Mouse (Mus musculus) midbrain, embryonic 14.5 days (tissue): ENCODE measurements around the gene Atp6v0c. TPM values are rescaled to one million over a fixed set of nuclear protein-coding genes. Genes with fewer than 3 reads are reported as not detected.
A peak's percentile ranks its signal among the peaks of the same experiment; 100 is the strongest.

Experiments
- ATAC-seq: fragments of 200-750 bp; cut with Nextera tagmentation; 2 replicates; pipeline ENCODE4 v1.8.0; 2017; ENCODE audit warnings: moderate number of reproducible peaks, moderate library complexity; ENCODE audit not compliant: low FRiP score, low TSS enrichment
- DNase-seq: peaks from one replicate; pipeline ENCODE4 v3.0.0-alpha.2; 2015
- H3K27ac ChIP-seq: fragments of 300-500 bp; sonication (generic); replicated peaks from 2 replicates; pipeline ENCODE4 v1.5.1; 2014; ENCODE audit warnings: mild to moderate bottlenecking, low read depth, low read length, moderate library complexity
- H3K27me3 ChIP-seq: fragments of 300-500 bp; sonication (generic); 2 replicates; pipeline ENCODE4 v1.6.1; 2014; ENCODE audit warnings: low read length, control low read depth, mixed read lengths; ENCODE audit not compliant: control insufficient read depth, insufficient read depth
- H3K36me3 ChIP-seq: fragments of 300-500 bp; sonication (generic); 2 replicates; pipeline ENCODE4 v1.6.1; 2014; ENCODE audit warnings: low read length, control low read depth; ENCODE audit not compliant: control insufficient read depth, insufficient read depth
- H3K4me1 ChIP-seq: fragments of 300-500 bp; sonication (generic); 2 replicates; pipeline ENCODE4 v1.6.1; 2014; ENCODE audit warnings: mild to moderate bottlenecking, antibody characterized with exemption, low read length, control low read depth; ENCODE audit not compliant: control insufficient read depth, insufficient read depth
- H3K4me2 ChIP-seq: fragments of 300-500 bp; sonication (generic); 2 replicates; pipeline ENCODE4 v1.6.1; 2014; ENCODE audit warnings: mild to moderate bottlenecking, low read length, moderate library complexity
- H3K4me3 ChIP-seq: fragments of 300-500 bp; sonication (generic); replicated peaks from 2 replicates; pipeline ENCODE4 v1.5.1; 2014; ENCODE audit warnings: low read depth, low read length
- H3K9ac ChIP-seq: fragments of 300-500 bp; sonication (generic); replicated peaks from 2 replicates; pipeline ENCODE4 v1.6.1; 2014; ENCODE audit warnings: mild to moderate bottlenecking, low read length, moderate library complexity
- H3K9me3 ChIP-seq: fragments of 300-500 bp; sonication (generic); 2 replicates; pipeline ENCODE4 v1.6.1; 2016; ENCODE audit warnings: low read length, control low read depth, mixed read lengths; ENCODE audit not compliant: control insufficient read depth
- WGBS: fragments of 180-500 bp; shearing (Covaris S2); extraction: QIAGEN DNeasy Blood & Tissue Kit; methylation state at CpG from one replicate; pipeline ENCODE4 v1.1.7; 2014; 5-methylcytosine and 5-hydroxymethylcytosine counted together
- polyA plus RNA-seq: library from polyadenylated mRNA; unstranded; fragments of >200 nt; fragmentation: Nextera tagmentation; extraction: Ambion mirVana; gene quantifications from 2 replicates; pipeline ENCODE4 v1.2.1, GENCODE M21; 2014

Gene Atp6v0c
- polyA plus RNA-seq, 1 experiment from 2014 or later = 1,214 TPM

DNA sequence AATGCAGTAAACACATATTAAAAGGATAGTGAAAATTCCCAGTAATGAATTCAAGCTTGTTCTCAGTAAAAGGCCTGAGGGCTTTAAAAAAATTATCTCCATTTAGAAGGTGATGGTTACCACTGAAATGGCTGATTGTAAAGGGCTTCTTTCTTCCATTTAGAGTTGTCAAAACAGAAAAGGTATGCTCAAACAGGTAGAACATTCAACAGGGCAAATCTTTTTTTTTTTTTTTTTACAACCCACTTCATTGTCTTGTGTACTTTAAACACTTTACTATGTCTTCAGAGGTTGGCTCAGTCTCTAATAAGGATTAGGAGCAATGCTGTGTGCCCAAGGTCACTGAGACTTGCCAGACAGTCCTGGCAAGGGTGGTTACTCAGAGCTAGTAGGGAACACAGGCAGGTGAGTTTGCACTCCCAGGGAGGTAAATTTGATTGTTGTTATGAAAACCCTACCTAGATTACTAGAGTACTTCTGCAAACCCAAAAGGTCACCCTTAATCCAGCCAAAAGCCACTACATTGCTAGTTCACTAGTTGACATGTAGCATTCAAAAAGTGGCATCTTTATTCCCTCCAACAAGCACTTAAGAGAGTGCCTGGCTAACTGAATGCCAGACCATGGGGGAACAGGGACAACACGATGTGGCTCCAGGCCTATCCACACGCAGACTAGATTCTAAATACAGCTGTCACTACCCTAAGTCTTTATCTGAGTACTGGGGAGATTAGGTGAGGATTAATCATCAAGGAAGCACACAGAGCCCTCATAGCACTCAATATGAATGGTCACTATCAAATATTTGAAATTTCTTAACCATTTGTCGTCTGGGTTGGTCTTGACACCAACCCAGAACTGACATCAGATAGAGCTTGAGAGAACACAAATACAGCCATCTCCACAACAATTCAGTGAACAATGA, 34.4 kb upstream of the Atp6v0c start:
- peak overlapping the region; percentile 74; the same call in 1 of the 2 replicates for H3K4me3 ChIP-seq
- H3K4me2 ChIP-seq = peak overlapping the region; percentile 94
- peak overlapping the region; percentile 87; the same call in 1 of the 2 replicates for H3K9ac ChIP-seq
- no peaks in the 10 kb centered on the region for H3K36me3 ChIP-seq
- H3K4me1 ChIP-seq = peaks cover 58% of the 10 kb centered on the region
- ATAC-seq (no peak), DNase-seq (no peak)
- H3K27me3 ChIP-seq = peaks cover 15% of the 10 kb centered on the region; the same call in 1 of the 2 replicates
- H3K27ac ChIP-seq = no peak overlapping the region
- 64% methylated on average over 3 of the region's 3 CpGs for WGBS
- no peaks in the 10 kb centered on the region for H3K9me3 ChIP-seq

DNA sequence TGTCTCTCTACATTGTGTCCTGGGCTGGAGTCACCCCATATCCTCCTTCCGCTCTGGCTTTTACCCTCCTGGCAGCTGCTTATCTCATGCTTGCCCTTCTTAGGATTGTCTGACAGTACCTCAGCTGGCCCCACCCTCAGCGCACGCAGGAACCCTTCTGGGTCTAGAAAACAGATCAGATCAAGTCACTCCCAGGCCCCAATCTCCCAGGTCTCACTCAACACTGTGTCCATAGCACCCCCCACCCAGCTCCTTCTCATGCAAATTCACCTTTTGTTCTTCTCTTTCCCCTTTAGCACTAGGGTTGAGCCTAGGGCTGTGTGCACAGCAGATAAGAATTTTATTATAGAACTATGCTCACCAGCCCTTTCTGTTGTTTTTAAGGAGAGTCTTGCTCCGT, 33.6 kb upstream of the Atp6v0c start:
- no peak for ATAC-seq
- H3K27ac ChIP-seq = no peak overlapping the region; the same call in 1 of the 2 replicates
- DNase-seq = no peak
- no peaks in the 10 kb centered on the region for H3K36me3 ChIP-seq
- H3K4me3 ChIP-seq = peak overlapping the region; percentile 8; the same call in 1 of the 2 replicates
- H3K27me3 ChIP-seq = peaks cover 11% of the 10 kb centered on the region; the same call in 1 of the 2 replicates
- peaks cover 50% of the 10 kb centered on the region for H3K4me1 ChIP-seq
- no peak overlapping the region; the same call in 1 of the 2 replicates for H3K9ac ChIP-seq
- no peaks in the 10 kb centered on the region for H3K9me3 ChIP-seq
- 38% methylated on average over 4 of the region's 4 CpGs for whole genome bisulfite sequencing
- H3K4me2 ChIP-seq = peak overlapping the region; percentile 94

DNA sequence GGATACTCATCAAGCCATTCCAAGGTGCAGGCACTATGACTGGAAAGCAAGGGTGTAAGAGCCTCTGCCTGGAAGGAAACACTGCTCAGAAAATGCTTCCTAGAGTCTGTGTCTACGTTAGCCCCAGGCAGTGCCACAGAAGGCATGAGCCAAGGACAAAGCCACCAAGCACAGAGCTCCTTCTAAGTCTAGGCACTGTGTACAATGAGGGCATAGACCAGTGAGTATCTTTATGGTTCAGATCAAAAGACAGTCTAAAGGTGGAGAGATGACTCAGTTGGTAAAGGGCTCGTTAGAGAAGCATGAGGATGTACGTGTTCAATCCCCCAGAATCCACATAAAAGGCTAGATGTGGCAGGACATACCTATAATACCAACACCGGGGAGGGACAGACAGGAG, 31.6 kb upstream of the Atp6v0c start:
- ATAC-seq (no peak), DNase-seq (no peak)
- Histone ChIP-seq H3K9me3 (no peaks in the 10 kb centered on the region), H3K9ac (no peak overlapping the region), H3K27ac (no peak overlapping the region), H3K27me3 (no peaks in the 10 kb centered on the region), H3K4me1 (peaks cover 31% of the 10 kb centered on the region), H3K4me2 (no peak overlapping the region), H3K4me3 (no peak overlapping the region), H3K36me3 (no peaks in the 10 kb centered on the region)
- 83% methylated on average over 4 of the region's 4 CpGs for WGBS

DNA sequence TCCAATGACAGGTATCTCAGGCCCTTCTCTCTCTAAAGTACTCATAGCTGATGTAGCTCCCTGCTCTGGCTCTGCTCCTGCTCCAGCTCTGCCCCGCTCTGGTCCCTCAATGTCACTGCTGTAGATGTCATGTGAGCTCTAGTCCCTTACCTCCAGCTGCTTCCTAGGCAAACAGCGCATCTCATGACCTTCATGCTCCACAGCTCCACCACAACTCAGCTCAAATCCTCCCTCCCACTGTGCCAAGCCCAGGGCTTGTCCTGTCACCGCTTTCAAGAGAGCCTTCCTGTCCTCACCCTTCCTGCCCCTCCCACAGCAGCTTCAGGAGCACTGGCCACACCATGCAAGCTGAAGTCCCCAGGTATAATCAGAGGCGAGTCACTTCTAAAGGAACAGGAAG, 30.2 kb upstream of the Atp6v0c start:
- H3K27me3 ChIP-seq = no peaks in the 10 kb centered on the region
- no peak overlapping the region for H3K4me2 ChIP-seq
- H3K9ac ChIP-seq = no peak overlapping the region
- no peak overlapping the region for H3K4me3 ChIP-seq
- ATAC-seq (no peak), DNase-seq (no peak)
- no peak overlapping the region for H3K27ac ChIP-seq
- H3K9me3 ChIP-seq = no peaks in the 10 kb centered on the region
- no peaks in the 10 kb centered on the region for H3K36me3 ChIP-seq
- WGBS = 67% methylated on average over 4 of the region's 4 CpGs
- H3K4me1 ChIP-seq = peaks cover 23% of the 10 kb centered on the region

DNA sequence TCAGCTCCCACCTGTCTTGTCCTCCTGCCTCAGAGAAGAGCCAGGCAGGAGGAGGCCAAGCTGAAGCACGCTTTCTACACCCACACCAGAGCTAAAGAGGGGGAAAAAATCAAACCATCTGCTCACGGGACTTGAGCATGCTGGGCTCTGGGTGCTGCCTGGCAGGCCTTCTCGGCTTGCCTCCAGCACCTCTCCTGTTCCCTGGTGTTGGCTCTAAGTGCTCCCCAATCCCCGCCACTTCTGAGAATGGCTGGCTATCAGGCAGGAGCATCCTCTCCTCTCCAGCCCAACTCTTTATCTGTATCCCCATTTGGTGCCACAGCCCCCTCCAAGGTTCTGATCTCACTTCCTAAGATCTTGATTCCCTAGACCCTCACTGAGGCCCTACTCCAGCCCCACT, 29.8 kb upstream of the Atp6v0c start:
- no peak for ATAC-seq
- Histone ChIP-seq H3K4me3 (no peak overlapping the region), H3K27me3 (no peaks in the 10 kb centered on the region), H3K36me3 (0 out of 2 replicates have a peak, but pooled peaks cover 2% of the 10 kb centered on the region), H3K27ac (no peak overlapping the region), H3K4me2 (no peak overlapping the region), H3K9ac (no peak overlapping the region), H3K9me3 (no peaks in the 10 kb centered on the region), H3K4me1 (peaks cover 18% of the 10 kb centered on the region)
- 89% methylated on average over 4 of the region's 4 CpGs for WGBS
- DNase-seq = no peak

DNA sequence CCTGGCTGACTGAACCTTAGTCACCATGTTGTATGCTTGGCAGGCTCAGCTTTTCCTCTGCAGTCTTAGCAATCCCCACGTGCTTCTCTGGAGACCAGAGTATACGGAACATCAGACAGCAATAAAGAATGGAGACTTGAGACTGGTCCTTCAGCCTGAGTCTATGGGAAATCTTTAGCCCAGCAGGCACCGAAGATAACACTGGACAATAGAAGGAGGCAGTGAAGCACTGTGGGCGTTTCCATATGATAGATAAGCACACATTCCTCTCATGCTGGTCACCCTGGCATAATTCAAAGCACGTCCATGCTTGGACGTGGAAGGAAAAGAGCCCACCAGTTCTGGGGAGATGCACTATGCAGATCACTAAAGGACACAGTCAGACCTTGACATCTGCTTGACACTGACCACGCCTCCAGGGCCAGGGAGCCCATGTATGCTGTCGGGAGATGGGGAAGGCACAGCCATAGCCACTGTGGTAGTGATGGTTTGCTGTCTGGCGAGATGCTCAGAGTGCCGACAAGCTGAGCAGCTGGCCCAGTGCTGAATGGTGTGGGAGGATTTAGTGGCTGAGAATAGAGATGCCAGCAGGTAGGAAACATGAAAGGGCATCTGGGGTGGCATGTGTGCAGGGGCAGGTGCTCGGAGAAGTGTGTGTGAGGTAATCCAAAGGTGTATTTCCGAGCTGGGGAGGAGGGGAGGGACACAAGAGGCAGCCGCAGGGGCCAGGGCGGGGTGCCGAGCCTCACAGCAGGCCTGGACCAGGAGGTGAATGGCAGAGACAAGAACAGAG, 27.7 kb upstream of the Atp6v0c start:
- no peaks in the 10 kb centered on the region for H3K27me3 ChIP-seq
- H3K9me3 ChIP-seq = no peaks in the 10 kb centered on the region
- WGBS = 59% methylated on average over 15 of the region's 15 CpGs
- 0 out of 2 replicates have a peak, but pooled peaks cover 3% of the 10 kb centered on the region for H3K36me3 ChIP-seq
- ATAC-seq = no peak
- no peak for DNase-seq
- no peak overlapping the region for H3K4me3 ChIP-seq
- no peak overlapping the region for H3K27ac ChIP-seq
- no peak overlapping the region for H3K4me2 ChIP-seq
- H3K4me1 ChIP-seq = no peaks in the 10 kb centered on the region
- 0 out of 2 replicates have a peak overlapping the region, but pooled peaks have one; percentile 16 for H3K9ac ChIP-seq

DNA sequence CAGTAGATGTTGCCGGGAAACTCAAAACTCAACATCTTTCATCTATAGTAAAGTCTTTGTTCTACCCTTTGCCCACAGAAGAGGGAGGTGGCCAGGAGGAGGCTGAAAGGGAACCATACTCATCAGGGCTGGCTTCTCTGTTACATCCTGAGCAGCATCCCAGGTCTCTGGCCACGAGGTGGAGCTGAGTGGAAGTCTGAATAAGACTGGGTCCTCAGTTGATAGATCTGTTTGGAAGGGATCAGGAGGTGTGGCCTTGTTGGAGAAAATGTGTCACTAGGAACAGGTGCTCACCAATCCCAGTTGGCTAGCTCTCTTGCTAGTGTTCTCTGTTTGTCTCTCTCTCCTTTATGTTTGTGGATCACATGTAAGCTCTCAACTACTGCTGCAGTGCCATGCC, 25.8 kb upstream of the Atp6v0c start:
- no peak for DNase-seq
- H3K9me3 ChIP-seq = no peaks in the 10 kb centered on the region
- H3K4me3 ChIP-seq = no peak overlapping the region
- H3K4me2 ChIP-seq = no peak overlapping the region
- no peak overlapping the region for H3K9ac ChIP-seq
- no peak for ATAC-seq
- H3K27ac ChIP-seq = no peak overlapping the region
- no peaks in the 10 kb centered on the region for H3K27me3 ChIP-seq
- 0 out of 2 replicates have a peak, but pooled peaks cover 3% of the 10 kb centered on the region for H3K36me3 ChIP-seq
- H3K4me1 ChIP-seq = no peaks in the 10 kb centered on the region
- 80% methylated on average over 2 of the region's 2 CpGs for WGBS

DNA sequence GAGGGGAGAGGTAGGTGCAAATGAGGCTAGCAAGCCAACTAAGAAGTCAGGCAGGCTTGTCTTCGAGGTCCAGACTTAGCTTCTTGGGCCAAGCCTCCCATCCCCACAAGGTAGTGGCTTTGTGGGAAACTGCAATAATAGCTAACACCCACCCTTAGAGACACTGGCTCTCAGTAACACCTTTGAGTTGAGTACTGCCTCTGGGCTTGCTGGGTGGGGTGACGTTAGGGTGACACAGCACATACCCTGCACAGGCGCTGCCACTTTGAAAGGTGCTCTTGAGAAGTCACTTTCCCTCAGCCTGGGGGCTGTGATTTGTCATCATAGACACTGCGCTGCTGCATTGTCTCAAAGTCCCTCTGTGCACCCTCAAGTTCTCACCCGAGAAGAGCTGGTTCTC, 24.3 kb upstream of the Atp6v0c start:
- Histone ChIP-seq H3K4me1 (no peaks in the 10 kb centered on the region), H3K4me3 (no peak overlapping the region), H3K27ac (no peak overlapping the region), H3K9ac (no peak overlapping the region), H3K4me2 (no peak overlapping the region), H3K36me3 (peaks cover 10% of the 10 kb centered on the region; the same call in 1 of the 2 replicates), H3K9me3 (no peaks in the 10 kb centered on the region), H3K27me3 (no peaks in the 10 kb centered on the region)
- no peak for DNase-seq
- no peak for ATAC-seq
- whole genome bisulfite sequencing = 90% methylated on average over 5 of the region's 5 CpGs
